Mouse (Mus musculus) cerebellum, postnatal 10 days (tissue): ENCODE data around the gene Ifit2.
"Not testable (repeated sequence)": the region's sequence is repeated elsewhere in the genome, so short reads cannot be mapped to it uniquely, and the experiment has no call there.

Source experiments
- DNase-seq, 2 experiments: peaks; one replicate each; pipeline ENCODE4 v3.0.0; 2021; ENCODE audit warnings: mixed read lengths in 2 of 2

Gene Ifit2

GRCm38 (mm10) chr19:34599250-34599649 lies 48.8 kb downstream of the Ifit2 start:
- peak in 1 of 2 experiments; percentile 15 for DNase-seq

DNA sequence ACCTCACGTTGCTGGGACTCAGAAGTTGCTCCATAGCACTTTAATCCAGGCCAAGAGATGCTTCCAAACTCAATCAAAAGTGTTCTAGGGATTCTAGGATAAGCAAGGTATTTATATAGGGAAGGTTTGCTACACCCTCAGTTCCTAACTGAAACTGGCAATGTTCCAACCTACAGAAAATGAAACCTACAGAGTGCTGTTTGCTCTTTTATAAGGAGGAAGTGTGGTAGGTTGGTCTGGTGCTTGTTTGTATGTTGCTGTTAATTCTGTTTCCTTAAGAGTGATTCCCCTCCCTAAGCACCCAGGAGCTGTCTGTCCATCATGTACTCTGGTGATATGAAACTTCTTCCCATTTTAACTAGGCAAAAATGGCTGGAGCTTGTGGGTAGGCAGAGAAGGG lies 51.4 kb downstream of the Ifit2 start, which contains the start of gene Ifit1bl1:
Gene Ifit1bl1, minus strand, starts transcription at position 69 of the 400 bp plus-strand sequence.
- DNase-seq = not testable (repeated sequence)

DNA sequence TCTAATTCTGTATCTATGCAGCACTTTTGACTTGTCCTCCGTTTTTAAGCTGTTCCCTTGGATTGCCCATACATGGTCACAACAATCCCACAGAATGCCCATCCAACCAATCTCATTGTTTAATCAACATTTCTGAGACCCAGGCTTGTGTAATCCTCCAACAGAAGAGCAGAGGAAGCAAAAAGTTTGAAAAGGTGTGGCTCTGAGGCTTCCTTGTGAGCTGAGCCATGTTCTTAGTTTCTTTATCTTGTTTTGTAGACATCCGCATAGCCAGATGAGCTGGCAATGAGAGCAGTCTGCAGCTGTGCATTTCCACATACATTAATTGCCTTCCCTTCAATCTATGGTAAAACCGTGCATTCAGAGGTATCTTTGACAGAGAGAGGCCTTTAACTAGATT lies 55.0 kb downstream of the Ifit2 start:
- no peak for DNase-seq

- not testable (repeated sequence) for DNase-seq
These were observed 57.0 kb downstream of the Ifit2 start, which contains the start of gene Ifit3b for GRCm38 (mm10) chr19:34607237-34608051. Gene Ifit3b, plus strand, starts transcription at chr19:34607970.

DNA sequence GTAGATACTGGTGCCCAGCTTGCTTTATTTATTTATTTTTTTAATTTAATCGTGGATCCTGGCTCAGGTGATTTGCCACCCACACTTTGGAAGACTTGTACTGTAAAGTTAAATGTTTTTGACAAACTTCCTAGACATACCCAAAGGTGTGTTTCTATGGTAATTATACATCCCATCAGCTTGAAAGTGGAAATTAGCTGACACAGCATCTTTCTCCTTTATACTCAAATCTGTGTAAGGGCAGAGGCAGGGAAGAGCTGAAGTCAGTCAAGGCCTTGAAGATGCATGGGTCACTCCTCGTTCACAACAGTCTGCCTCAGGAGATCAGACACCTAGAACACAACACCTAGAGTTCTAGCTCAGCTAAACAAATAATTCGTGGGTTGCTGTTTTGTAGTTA lies 59.6 kb downstream of the Ifit2 start:
- DNase-seq = not testable (repeated sequence)

DNA sequence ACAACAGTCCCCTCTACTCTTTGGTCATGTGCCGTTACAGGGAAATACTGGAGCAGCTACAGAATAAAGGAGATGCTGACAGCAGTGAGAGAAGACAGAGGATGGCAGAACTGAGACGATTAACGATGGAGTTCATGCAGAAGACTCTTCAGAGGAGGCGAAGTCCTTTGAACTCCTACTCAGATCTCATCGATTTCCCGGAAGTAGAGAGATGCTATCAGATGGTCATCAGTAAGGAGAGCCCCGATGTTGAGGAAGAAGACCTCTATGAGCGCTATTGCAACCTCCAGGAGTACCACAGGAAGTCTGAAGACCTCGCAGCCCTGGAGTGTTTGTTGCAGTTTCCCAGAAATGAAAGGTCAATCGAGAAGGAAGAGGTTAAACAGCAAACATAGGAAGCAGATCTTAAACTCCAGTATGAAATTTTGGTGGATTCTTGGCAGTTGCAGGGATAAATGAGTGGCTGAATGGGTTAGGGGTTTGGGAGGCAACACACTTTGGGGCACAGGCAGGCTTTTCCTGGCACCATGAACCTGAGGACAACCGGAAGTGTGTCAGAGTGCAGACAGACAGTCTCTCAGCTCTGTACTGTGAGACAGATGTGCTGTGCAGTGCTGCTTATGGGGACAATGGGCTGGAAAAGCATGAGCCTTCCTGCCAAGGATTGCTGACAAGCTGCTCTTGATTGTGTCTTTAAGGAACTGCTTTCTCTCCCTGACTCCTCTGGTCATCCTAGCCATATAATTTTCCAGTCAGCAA lies 61.9 kb downstream of the Ifit2 start:
- not testable (repeated sequence) for DNase-seq

GRCm38 (mm10) chr19:34620871-34621270 lies 70.4 kb downstream of the Ifit2 start:
- DNase-seq = no peak

GRCm38 (mm10) chr19:34623781-34624180 lies 73.3 kb downstream of the Ifit2 start:
- no peak for DNase-seq

DNA sequence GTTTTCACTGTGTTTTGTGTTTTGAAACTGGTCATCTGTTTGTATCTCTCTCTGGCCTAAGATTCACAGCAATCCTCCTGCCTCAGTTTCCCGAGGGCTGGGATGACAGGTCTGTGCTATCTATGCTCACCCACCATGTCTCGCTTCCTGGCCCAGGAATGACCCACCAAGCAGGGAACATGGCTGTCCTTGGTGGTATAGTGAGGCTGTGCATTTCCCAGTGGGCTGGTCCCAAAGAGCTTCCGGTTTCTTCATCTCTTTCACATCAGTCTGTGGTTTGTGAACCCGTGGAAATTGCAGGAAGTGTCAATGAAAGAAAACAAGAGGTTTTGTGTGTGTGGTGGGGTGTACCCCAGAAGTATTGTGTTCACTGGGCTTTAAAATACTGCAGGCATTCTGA lies 74.2 kb downstream of the Ifit2 start:
- no peak for DNase-seq
